Mouse (Mus musculus): ENCODE results near the gene Gm42957.

Gm42957 gene

GRCm38 (mm10) chr3:96696198-96696765, 61.0 kb downstream of the Gm42957 start, which contains the start of gene Pias3:
Gene Pias3, plus strand, starts transcription at chr3:96696384.
- in situ Hi-C loops (cut with MboI; ENCODE audit: low pct_unique_long_range_greater_than_20kb in 1 of 2, low sequenced_read_pairs in 2 of 2, unreplicated experiment in 1 of 2), result no loop called here

- in situ Hi-C loops (cut with MboI; ENCODE audit: low pct_unique_long_range_greater_than_20kb in 1 of 2, low sequenced_read_pairs in 2 of 2, unreplicated experiment in 1 of 2), result no loop called here
Observed at GRCm38 (mm10) chr3:96696766-96697732, 61.8 kb downstream of the Gm42957 start.

GRCm38 (mm10) chr3:96698993-96699690, 63.9 kb downstream of the Gm42957 start:
- in situ Hi-C loops (cut with MboI; ENCODE audit: low pct_unique_long_range_greater_than_20kb in 1 of 2, low sequenced_read_pairs in 2 of 2, unreplicated experiment in 1 of 2), result no loop called here

- in situ Hi-C loops (cut with MboI; ENCODE audit: low pct_unique_long_range_greater_than_20kb in 1 of 2, low sequenced_read_pairs in 2 of 2, unreplicated experiment in 1 of 2), result loop anchor here (5.0 kb wide), 1 partner anchor 38 kb away; no protein-coding TSS in a partner anchor
Observed at GRCm38 (mm10) chr3:96700376-96700775, 65.1 kb downstream of the Gm42957 start.

- in situ Hi-C loops (cut with MboI; ENCODE audit: low pct_unique_long_range_greater_than_20kb in 1 of 2, low sequenced_read_pairs in 2 of 2, unreplicated experiment in 1 of 2), result loop anchor here (5.0 kb wide), 1 partner anchor 39 kb away; no protein-coding TSS in a partner anchor
Observed at GRCm38 (mm10) chr3:96701003-96701402, 65.7 kb downstream of the Gm42957 start.

All from mouse embryonic stem cell (cell line).